Mouse (Mus musculus) liver, adult 2 months (tissue): ENCODE measurements around the gene Pik3c2b.

Experiments
- CTCF ChIP-seq: fragments of 200-500 bp; IDR thresholded peaks from 2 replicates; pipeline ENCODE4 v1.5.1; 2011; ENCODE audit warnings: low read depth, low read length, control low read depth
- POLR2A ChIP-seq: fragments of 200-500 bp; IDR thresholded peaks from 2 replicates; pipeline ENCODE4 v1.6.1; 2011; ENCODE audit warnings: low read length, control low read depth; ENCODE audit not compliant: insufficient read depth; ENCODE audit errors: extremely low read depth

DNA sequence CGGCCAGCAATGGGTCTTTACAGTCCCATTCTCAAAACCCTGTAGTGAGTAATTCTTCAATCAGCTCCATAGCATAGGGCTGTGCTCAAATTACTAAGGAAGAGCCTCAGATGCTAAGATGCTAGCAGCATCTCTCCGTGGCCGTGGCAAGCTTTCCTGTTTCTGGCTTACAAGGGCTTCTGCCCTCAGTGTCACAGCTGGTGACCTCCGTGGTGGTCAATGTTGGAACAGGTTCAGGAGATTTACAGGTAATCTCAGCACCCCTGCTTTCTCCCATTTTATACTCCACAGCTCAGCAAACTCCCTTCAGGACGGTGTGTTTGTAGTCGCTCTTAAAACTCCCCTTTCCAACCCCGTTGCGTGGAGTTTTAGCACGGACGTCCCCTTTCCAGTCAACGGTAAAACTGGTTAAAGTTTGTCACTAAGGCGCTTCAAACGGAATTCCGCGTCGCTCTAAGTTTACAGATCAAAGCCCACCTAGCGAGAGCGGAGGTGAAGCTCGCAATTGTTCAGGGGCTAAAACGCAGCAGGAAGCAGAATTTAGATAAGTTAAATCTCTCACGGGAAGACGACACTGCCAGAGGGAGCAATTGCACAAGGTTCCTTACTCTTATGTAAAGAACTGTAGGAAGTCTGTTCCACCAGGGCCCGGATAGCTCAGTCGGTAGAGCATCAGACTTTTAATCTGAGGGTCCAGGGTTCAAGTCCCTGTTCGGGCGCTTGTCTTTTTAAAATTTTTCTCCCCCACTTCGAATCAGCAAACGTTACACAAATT lies 12.0 kb upstream of the Pik3c2b start:
- TF ChIP-seq CTCF = no peak
- no peak for TF ChIP-seq POLR2A
